Mouse (Mus musculus): ENCODE data around the gene Dvl3.

Dvl3 gene

DNA sequence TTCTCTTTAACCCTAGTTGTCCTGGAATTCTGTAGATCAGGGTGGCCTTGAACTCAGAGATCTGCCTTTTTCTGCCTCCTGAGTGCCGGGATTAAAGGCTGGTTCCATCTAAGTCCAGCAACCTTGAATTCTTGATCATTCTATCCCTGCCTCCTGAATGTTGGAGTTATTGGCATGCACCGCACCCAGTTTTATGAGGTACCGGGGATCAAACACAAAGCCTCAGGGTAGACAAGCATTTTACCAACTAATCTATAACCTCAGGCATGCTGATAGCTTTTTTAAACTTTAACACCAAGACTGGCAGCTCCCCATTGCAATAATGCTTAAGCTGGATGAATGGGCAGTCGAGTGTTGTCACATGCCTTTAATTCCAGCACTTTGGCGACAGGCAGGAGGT, 30.6 kb downstream of the Dvl3 start:
- no peak for DNase-seq (ENCODE audit: low read depth)

DNA sequence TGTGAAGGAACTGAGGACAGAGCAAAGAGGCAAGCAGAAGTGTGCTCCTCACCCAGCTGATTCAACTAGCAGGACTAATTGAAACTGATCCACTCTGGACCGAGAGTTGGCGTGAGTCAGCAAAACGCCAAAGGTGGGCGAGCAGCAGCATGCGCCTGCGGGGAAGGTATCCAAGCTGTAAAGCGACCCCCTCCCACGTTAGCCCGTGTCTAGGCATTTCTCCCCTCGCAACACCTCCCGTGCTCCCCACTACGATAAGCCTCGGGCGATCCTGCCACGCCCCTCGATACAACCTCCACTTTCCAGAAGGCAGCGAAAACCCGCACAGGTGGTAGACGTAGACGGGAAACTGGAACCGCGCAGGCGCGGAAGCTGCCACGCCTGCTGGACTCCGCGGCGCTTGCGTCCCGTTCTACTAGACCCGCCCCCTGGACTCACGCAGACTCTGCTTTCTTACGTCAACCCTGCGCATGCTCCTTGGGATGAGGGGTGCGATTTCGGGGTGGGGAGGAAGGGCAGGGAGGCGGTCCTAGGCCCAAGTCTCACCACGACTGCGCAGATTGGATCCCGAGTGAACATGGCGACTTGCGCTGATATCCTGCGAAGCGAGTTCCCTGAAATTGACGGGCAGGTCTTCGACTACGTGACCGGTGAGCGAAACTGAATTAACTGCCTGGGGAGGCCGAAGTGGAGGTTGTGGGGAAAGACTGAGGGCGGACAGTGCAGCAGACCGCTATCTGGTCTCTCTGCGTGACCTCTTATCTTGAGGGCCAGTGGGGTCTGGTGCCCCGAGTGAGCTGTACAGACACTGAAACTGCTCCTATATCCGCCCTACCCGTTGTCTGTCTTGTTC, 31.5 kb downstream of the Dvl3 start, which contains the start of gene Abcf3:
TSS of gene Abcf3 (plus strand) at position 482 of the 853 bp plus-strand sequence.
- DNase-seq (ENCODE audit: low read depth) = peak; percentile 99

DNA sequence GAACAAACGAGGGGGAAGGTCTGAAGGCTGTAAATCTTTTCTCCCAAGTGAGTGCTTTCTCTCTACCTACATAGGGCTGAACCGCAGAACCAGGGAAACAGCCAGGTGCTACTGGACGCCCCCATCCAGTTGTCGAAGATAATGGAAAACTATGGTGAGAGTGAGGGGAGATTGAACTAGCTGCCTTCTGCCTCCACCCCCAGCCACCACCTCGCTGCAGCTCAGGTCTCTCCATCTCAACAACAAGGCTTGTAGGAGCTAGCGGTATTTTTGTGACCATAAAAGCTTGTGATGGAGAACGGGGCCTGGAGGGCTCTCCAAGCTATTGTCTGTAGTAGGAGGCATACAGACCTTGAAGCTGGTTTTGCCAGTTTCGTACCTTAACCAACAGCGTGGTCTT, 32.4 kb downstream of the Dvl3 start:
- no peak for DNase-seq (ENCODE audit: low read depth)

DNA sequence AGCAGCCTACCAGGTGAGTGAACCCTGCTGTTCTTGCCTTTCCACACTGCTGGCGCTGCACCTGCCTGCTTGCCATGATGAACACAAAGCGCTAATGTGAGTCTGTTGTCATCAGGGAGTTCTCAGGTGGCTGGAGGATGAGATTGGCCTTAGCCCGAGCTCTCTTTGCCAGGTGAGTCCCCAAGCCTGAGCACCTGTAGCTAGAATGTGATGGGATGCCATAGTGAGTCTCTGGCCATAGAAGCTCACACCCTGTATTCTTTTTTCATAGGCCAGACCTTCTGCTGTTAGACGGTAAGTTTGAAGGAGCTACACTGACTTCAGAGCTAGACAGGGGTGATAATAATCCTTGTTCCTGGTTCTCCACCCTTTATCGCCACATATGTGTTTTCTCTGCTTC, 34.9 kb downstream of the Dvl3 start:
- DNase-seq (ENCODE audit: low read depth) = no peak

DNA sequence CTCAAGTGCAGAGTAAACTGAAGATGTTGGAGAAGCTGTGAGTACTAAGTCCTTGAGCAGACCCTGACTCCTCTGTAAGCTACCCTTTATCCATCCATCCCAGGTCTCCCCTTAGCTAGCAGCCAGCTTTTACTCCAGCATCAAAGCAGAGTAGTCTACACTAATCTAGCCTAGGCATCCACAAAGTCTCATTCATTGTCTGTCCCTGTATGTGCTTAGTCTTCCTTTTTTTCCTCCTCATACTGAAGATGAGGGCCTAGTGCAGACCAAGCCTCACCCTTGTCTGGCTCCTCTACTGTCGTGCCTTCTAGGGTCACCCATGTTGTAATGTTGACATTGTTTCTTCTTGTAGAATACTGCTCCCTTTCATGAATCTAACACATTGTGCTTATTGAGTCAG, 35.8 kb downstream of the Dvl3 start:
- no peak for DNase-seq (ENCODE audit: low read depth)

DNA sequence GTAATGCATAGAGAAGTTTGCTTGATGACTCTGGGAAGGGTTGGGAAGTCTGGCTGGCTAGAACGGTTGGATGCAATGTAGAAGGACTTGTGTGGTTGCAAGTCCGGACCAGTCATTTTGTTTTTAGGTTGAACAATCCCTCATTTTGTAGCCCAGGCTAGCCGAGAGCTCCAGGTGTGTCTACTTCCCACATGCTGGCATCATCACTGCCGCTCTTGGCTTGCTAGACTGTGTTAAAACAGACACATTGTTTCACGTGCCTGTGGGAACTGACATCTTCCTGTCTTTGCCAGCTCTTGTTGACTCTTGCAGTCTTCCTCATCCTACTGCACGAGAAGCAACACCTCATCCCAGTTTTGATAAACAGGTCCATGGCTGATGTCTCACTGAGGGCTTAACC, 38.2 kb downstream of the Dvl3 start:
- DNase-seq (ENCODE audit: low read depth) = no peak

DNA sequence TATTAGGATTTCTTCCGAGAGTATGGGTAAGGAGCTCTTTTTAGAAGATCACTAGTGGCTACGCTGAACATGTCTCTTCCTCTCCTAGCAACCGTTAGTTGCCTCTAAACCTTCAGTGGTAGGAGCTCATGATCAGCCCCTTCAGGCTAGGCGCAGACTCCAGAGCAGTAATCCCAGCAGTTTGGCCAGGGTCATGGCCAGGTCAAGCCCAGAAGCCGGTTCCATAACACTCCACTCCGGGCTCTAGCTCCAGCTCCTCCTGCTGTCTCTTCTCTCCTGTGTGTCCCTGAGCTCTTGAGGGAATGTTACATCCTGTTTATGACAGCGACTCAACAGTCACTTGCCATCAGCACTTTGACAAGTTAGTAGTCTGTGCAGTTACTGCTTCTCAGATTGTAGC, 40.6 kb downstream of the Dvl3 start:
- DNase-seq (ENCODE audit: low read depth) = no peak

DNA sequence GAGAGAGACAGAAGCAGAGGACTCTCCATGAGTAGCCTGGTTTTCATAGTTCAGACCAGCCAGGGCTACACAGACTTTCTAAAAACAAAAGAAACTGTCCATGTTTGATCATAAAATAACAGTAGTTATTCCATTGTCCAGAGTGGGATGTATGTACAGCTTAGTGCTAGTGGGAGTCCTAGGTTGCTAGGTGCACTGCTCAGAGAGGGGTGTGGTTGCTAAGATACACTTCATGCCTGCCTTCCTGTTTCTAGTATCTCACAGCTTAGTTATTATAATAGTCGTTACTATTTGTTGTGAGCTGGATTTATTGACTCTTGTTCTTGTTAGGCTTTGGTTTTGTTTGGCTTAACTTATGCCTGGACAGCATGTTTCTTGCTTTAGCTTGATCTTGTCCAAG, 48.3 kb downstream of the Dvl3 start:
- no peak for DNase-seq (ENCODE audit: low read depth)
